Comparison of ENCODE assay signal across 7 mouse cellular contexts in the genomic region with DNA sequence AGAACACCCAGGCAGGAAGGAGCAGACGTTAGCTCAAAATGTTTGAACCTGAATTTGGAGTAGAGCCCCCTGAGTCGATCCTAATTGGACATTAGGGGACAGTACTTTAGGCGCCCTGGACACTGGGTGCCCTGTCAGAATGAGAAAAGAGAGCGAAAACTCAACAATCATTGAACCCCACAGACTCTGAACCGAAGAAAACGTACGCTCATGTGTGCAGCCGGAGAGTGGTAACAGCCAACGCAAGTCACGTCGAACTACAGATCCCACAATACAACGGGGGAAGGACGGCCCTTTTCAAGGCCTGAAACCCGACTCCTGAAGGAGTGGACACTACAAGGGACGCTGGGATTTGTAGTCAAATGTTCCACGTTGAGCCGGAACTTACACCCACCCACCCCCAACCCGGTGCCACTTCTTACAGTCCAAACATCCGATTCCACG. TPM values are rescaled to one million over a fixed set of nuclear protein-coding genes. Genes with fewer than 3 reads are reported as not detected.
DNase-seq lines count a peak whose midpoint lies in the region; ATAC-seq lines count a peak whose summit lies in the region.

TSS of gene Fbxo9 (minus strand) at position 270 of the 444 bp plus-strand sequence.
TSS of gene Ick (plus strand) at position 397 of the 444 bp plus-strand sequence.

- WGBS in embryonic facial prominence, embryonic 11.5 days: under 1% methylated on average over 20 of the region's 20 CpGs
- under 1% methylated on average over 20 of the region's 20 CpGs for WGBS in limb, embryonic 10.5 days
- WGBS in midbrain, embryonic 13.5 days: under 1% methylated on average over 20 of the region's 20 CpGs

- no peaks in the 10 kb centered on the region for H3K36me3 ChIP-seq in embryonic facial prominence, embryonic 11.5 days (replicated peaks; ENCODE audit: control insufficient read depth, insufficient read depth, low read depth, low read length)
- H3K36me3 ChIP-seq in limb, embryonic 10.5 days: peaks cover 2% of the 10 kb centered on the region; the same call in 1 of the 2 replicates
- H3K36me3 ChIP-seq in midbrain, embryonic 13.5 days: peaks cover 5% of the 10 kb centered on the region; the same call in 1 of the 2 replicates

- no peaks in the 10 kb centered on the region for H3K27me3 ChIP-seq in embryonic facial prominence, embryonic 11.5 days (ENCODE audit: control insufficient read depth, insufficient read depth, low read length)
- no peaks in the 10 kb centered on the region for H3K27me3 ChIP-seq in limb, embryonic 10.5 days (ENCODE audit: low read depth, poor library complexity, severe bottlenecking)
- H3K27me3 ChIP-seq in midbrain, embryonic 13.5 days: no peaks in the 10 kb centered on the region

- peak within 1 kb of the TSS; percentile 92 for H3K4me2 ChIP-seq in embryonic facial prominence, embryonic 11.5 days (ENCODE audit: low read depth, low read length)
- H3K4me2 ChIP-seq in midbrain, embryonic 13.5 days (replicated peaks): peak within 1 kb of the TSS; percentile 92

- peak; percentile 93 for ATAC-seq in embryonic facial prominence, embryonic 11.5 days (replicated peaks; ENCODE audit: insufficient number of reproducible peaks, low FRiP score, low TSS enrichment, low read depth)
- ATAC-seq in granulocyte monocyte progenitor cell, adult 5-6 weeks (replicated peaks; ENCODE audit: poor library complexity, severe bottlenecking): peak; percentile 69
- peak; percentile 94 for ATAC-seq in midbrain, embryonic 13.5 days

- peak within 1 kb of the TSS; percentile 74 for H3K4me3 ChIP-seq in embryonic facial prominence, embryonic 11.5 days (ENCODE audit: low read depth, low read length)
- H3K4me3 ChIP-seq in limb, embryonic 10.5 days: peak within 1 kb of the TSS; percentile 93
- H3K4me3 ChIP-seq in midbrain, embryonic 13.5 days (replicated peaks): peak within 1 kb of the TSS; percentile 82

- no peaks in the 10 kb centered on the region for H3K4me1 ChIP-seq in embryonic facial prominence, embryonic 11.5 days (ENCODE audit: control insufficient read depth, insufficient read depth, low read length)
- peaks cover 16% of the 10 kb centered on the region for H3K4me1 ChIP-seq in limb, embryonic 10.5 days
- H3K4me1 ChIP-seq in midbrain, embryonic 13.5 days (replicated peaks): peaks cover 27% of the 10 kb centered on the region

- no peaks in the 10 kb centered on the region for H3K9me3 ChIP-seq in embryonic facial prominence, embryonic 11.5 days (replicated peaks; ENCODE audit: control insufficient read depth, low read length)
- no peaks in the 10 kb centered on the region for H3K9me3 ChIP-seq in limb, embryonic 10.5 days (replicated peaks)
- H3K9me3 ChIP-seq in midbrain, embryonic 13.5 days: no peaks in the 10 kb centered on the region

- peak within 1 kb of the TSS; percentile 82 for H3K9ac ChIP-seq in embryonic facial prominence, embryonic 11.5 days (replicated peaks; ENCODE audit: low read length)
- H3K9ac ChIP-seq in midbrain, embryonic 13.5 days (replicated peaks): peak within 1 kb of the TSS; percentile 84

- peak within 1 kb of the TSS; percentile 77 for H3K27ac ChIP-seq in embryonic facial prominence, embryonic 11.5 days (replicated peaks; ENCODE audit: low read depth, low read length)
- H3K27ac ChIP-seq in limb, embryonic 10.5 days: peak within 1 kb of the TSS; percentile 94
- peak within 1 kb of the TSS; percentile 95 for H3K27ac ChIP-seq in midbrain, embryonic 13.5 days

- DNase-seq in adrenal gland, postnatal 14 days: peak; percentile 93
- DNase-seq in embryonic facial prominence, embryonic 11.5 days (ENCODE audit: low spot score): peak; percentile 99
- DNase-seq in kidney, adult 11 months: peak; percentile 93
- peak; percentile 83 for DNase-seq in limb, embryonic 10.5 days (ENCODE audit: low spot score)
- DNase-seq in spleen, adult 12 weeks (ENCODE audit: low spot score): peak; percentile 79

RNA-seq across cellular contexts. Expression of gene Fbxo9, which starts in this region (rescaled TPM):
- 87.2 and 89.9 TPM in 2 replicates for total RNA-seq in adrenal gland, postnatal 14 days (2021)
- polyA plus RNA-seq in embryonic facial prominence, embryonic 11.5 days (2014; fragmentation: Nextera tagmentation; extraction: Ambion mirVana): 37.3 and 37.4 TPM in 2 replicates
- total RNA-seq in granulocyte monocyte progenitor cell, adult 5-6 weeks (2014; fragmentation: Nextera tagmentation): 50.6 and 67.0 TPM in 2 replicates
- total RNA-seq in granulocyte monocyte progenitor cell, adult 5-6 weeks (2017): 42.1 and 54.5 TPM in 2 replicates
- 22.2 and 25.5 TPM in 2 replicates for polyA plus RNA-seq in limb, embryonic 10.5 days (2016; fragmentation: Nextera tagmentation; extraction: Ambion mirVana)
- 38.2 and 44.3 TPM in 2 replicates for polyA plus RNA-seq in midbrain, embryonic 13.5 days (2015; fragmentation: Nextera tagmentation; extraction: Ambion mirVana)

RNA-seq across cellular contexts. Expression of gene Ick, which starts in this region (rescaled TPM):
- total RNA-seq in adrenal gland, postnatal 14 days (2021): 20.2 and 21.8 TPM in 2 replicates
- 33.4 and 35.2 TPM in 2 replicates for polyA plus RNA-seq in embryonic facial prominence, embryonic 11.5 days (2014; fragmentation: Nextera tagmentation; extraction: Ambion mirVana)
- total RNA-seq in granulocyte monocyte progenitor cell, adult 5-6 weeks (2014; fragmentation: Nextera tagmentation): 11.8 and 15.4 TPM in 2 replicates
- 8.4 and 13.1 TPM in 2 replicates for total RNA-seq in granulocyte monocyte progenitor cell, adult 5-6 weeks (2017)
- polyA plus RNA-seq in limb, embryonic 10.5 days (2016; fragmentation: Nextera tagmentation; extraction: Ambion mirVana): 46.7 and 47.4 TPM in 2 replicates
- polyA plus RNA-seq in midbrain, embryonic 13.5 days (2015; fragmentation: Nextera tagmentation; extraction: Ambion mirVana): 42.0 and 42.3 TPM in 2 replicates

Comparison
In these comparisons a context has a peak if more than half of its experiments do, and no peak if none do; other contexts are left out.
1. Peak in every context shown above with its lines: DNase-seq, ATAC-seq, H3K4me3 ChIP-seq and H3K27ac ChIP-seq.